Mouse (Mus musculus) brain, embryonic 14.5 days (tissue): ENCODE data around the gene Sorcs3.

ENCODE experiments used
- CTCF ChIP-seq: fragments of 200-500 bp; IDR thresholded peaks from 2 replicates; pipeline ENCODE4 v1.5.1; 2012; ENCODE audit warnings: inconsistent platforms, mild to moderate bottlenecking, moderate library complexity, borderline replicate concordance; ENCODE audit not compliant: insufficient read depth, insufficient read length; ENCODE audit errors: extremely low read depth
- POLR2A ChIP-seq: fragments of 200-500 bp; IDR thresholded peaks from 2 replicates; pipeline ENCODE4 v1.6.1; 2012; ENCODE audit warnings: mild to moderate bottlenecking, inconsistent platforms, borderline replicate concordance; ENCODE audit not compliant: poor library complexity, insufficient read depth, insufficient read length, severe bottlenecking; ENCODE audit errors: extremely low read depth

- TF ChIP-seq POLR2A = no peak
- no peak for TF ChIP-seq CTCF
These were observed 127.3 kb downstream of the Sorcs3 start for GRCm38 (mm10) chr19:48333085-48333484.
